Mouse (Mus musculus): ENCODE data around the gene Emc6. TPM values are rescaled to one million over a fixed set of nuclear protein-coding genes. Genes with fewer than 3 reads are reported as not detected.

Gene Emc6
- total RNA-seq, 2 experiments from 2014 or later, result 54.4 to 58.8 TPM

DNA sequence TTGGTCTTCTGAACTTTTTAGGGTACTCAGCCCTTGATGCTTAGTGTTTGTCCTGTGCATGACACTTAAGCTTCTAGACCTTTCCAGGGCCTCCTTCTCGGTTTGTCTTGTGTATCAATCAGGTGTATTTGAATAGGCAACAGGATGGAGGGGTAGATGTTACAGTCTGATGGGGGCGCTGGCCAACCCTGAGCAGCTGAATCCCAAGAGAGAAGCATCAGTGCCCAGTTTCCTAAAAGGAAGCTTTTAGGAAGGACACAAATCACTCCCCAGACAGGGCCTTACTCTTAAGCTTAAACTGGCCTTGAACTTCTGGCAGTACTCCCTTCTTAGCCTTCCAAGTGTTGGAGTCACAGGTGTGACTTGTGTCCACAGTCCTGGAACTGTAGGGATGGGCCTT, 1.1 kb upstream of the Emc6 start:
- no peak for DNase-seq (ENCODE audit: low spot score in 2 of 2)
- intact Hi-C loops (cut with DNase I), result loop anchor here (1.0 kb wide), 1 partner anchor 21 kb away; the partner anchor contains the start of genes Ctns and Shpk

- DNase-seq (ENCODE audit: low spot score in 2 of 2), result peak in 1 of 2 experiments; percentile 34
- intact Hi-C loops (cut with DNase I), result loop anchor here (1.0 kb wide), 1 partner anchor 22 kb away; the partner anchor contains the start of genes Ctns and Shpk
These were observed 655 bp upstream of the Emc6 start for GRCm38 (mm10) chr11:73177509-73177875.

- DNase-seq (ENCODE audit: low spot score in 2 of 2), result no peak
- intact Hi-C loops (cut with DNase I), result loop anchor here (1.0 kb wide), 1 partner anchor 1195 kb away; no protein-coding TSS in a partner anchor
These were observed 651 bp downstream of the Emc6 start for GRCm38 (mm10) chr11:73176186-73176585.

- intact Hi-C loops (cut with DNase I), result loop anchor here (1.0 kb wide), 1 partner anchor 1196 kb away; no protein-coding TSS in a partner anchor
- no peak for DNase-seq (ENCODE audit: low spot score in 2 of 2)
These were observed 1.2 kb downstream of the Emc6 start for GRCm38 (mm10) chr11:73175612-73176011.

- no peak for DNase-seq (ENCODE audit: low spot score in 2 of 2)
- intact Hi-C loops (cut with DNase I), result no loop called here
These were observed 4.7 kb downstream of the Emc6 start for GRCm38 (mm10) chr11:73172186-73172585.

DNA sequence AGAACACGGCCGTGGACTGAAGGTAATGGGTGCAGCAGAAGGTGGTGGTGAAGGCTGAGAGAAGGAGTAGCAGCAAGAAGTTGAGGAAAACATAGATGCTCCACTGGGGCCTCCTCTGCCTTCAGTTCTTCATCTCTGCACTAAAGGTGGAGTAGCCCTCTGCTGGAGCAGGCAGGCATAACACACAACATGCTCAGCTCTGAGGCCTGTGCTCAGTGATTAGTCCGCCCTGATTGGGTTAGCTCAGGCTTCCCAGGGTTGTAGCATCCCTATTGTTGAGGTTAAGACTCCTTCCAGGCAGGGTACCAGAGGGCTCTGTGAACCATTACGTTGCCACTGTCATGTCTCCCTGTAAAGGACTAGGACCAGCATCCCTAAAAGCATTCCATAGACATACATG, 7.6 kb downstream of the Emc6 start:
- peak; percentile 36 to 42 for DNase-seq (ENCODE audit: low spot score in 2 of 2)
- intact Hi-C loops (cut with DNase I), result no loop called here

DNA sequence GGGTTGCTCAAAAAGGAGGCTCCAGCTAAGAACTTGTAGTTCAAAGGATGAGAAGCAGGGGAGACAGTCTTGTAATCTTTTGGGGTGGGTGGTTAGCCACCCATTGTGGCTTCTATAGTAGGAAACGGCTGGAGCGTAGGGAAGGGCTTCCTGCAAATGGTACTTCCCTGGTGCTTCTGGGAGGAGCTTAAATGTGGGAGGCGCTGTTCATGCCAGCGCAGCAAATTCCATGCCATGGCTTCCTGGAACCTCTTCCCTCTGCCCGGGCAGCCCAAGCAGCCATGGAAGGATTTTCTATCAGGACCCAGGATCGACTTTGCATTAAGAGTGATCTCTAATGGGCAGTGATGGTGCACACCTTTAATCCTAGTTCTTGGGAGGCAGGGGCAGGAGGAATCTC, 8.3 kb downstream of the Emc6 start:
- DNase-seq (ENCODE audit: low spot score in 2 of 2), result no peak

DNA sequence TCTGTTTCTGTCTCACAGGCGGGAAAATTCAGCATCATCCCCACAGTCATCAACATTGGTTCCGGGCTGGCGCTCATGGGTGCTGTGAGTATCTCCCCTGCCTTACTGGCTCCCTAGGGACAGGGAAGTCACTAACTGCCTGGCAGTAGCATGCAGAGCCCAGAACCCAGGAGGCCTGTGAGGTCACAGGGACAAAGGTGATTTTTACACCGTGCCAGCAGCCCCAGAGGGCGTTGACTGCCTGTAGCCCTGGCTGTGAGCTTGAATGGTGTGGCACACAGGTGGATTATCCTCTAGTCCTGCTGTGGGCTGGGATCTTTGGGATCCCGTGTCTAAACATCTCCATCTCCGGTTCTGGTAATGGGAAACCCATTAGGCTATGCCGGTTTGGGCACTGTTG, 8.8 kb downstream of the Emc6 start:
- DNase-seq (ENCODE audit: low spot score in 2 of 2), result no peak
- intact Hi-C loops (cut with DNase I), result no loop called here

More for the DNA sequence above, 8.3 kb downstream of the Emc6 start:
- intact Hi-C loops (cut with DNase I), result no loop called here

DNA sequence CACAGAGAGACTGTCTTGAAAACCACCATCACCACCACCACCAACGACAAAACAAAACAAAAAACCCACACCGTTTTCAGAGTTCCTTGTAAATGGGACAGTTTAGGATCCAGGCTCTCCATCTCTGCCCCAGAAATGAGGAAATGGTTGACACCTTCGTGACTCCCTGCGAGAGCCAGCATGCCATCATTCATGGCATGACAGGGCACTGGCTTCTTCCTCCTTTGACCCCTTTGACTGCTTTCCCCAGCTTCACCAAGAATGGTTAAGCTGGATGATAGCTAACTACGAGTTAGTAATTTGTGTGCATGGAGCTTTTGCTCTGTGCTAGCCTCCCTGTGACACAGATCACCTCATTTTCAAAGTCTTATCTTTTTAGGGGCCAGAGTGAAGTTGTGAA, 14.6 kb downstream of the Emc6 start:
- intact Hi-C loops (cut with DNase I), result no loop called here
- DNase-seq (ENCODE audit: low spot score in 2 of 2), result no peak

DNA sequence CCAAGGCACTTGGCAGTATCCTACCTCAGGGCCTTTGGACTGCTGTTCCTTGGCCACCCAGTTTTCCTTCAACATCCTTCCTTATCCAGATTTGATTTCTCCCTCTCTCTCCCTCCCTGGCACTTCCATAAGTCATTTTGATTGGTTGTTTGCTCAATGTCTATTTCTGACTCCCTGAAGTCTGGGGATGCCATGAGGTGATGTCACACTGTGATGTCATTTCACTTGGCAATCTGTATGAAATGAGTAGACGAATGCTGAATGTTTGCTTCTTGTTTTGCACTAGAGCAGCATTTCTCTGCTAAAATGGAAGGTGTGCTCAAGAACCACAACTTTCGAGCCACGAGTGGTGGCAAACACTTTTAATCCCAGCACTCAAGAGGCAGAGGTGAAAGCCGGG, 15.2 kb downstream of the Emc6 start:
- intact Hi-C loops (cut with DNase I), result no loop called here
- no peak for DNase-seq (ENCODE audit: low spot score in 2 of 2)

DNA sequence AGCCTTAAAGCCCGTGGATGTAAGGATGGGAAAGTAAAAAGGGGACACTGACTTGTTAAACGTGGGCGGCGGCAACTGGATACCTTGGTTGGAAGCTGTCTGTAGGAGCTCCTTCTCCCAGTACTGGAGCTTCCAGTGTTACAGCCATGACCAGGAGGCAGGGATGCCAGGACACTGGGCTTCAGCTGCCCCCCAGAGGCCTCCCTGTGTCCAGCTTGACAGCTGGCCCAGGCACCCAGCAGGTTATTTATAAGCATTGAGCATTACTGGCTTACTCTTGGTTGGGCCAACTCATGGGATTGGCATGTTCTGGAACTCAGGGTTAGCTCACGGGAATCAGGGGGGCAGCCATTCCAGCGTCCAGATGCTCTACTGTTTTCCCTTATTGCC, 16.0 kb downstream of the Emc6 start:
- DNase-seq (ENCODE audit: low spot score in 2 of 2), result no peak
- intact Hi-C loops (cut with DNase I), result no loop called here

DNA sequence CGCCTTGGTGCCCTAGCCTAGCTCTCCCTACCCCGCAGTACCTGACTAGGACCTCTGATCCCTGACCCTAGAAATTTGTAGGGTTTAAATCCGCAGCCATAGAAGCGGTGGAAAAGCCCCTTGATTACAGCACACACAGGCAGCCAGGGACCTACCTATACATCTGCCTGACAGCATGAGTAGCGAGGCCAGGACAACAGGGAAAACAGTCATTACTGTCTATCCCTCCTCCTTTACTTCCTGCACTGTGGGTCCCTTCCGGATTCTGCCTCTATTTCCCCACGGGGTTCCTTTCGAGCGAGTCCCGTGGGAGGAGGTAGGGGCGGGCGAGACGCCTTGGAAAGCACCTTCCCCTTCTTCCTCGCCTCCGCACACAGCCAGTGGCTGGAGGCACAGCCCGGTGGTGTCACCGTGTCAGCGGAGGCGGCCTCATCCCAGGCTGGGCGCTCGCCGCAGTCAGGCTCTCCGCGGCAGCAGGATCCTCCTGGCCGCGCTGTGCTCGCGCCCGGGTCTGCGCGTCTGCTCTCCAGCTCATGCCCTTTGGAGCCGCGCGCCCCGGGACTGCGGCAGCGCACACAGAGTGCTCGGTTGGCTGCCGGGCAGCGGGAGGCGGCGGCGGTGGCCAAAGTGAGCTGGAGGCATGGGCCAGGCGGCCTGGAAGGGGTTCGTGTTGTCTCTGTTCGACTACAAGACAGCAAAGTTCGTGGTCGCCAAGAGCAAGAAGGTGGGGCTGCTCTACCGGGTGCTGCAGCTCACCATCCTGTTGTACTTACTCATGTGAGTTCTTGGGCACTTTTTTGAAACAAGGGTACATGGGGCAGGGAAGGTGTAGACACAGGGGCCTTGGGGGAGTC, 16.7 kb downstream of the Emc6 start, which contains the start of gene P2rx5:
Gene P2rx5, plus strand, starts transcription at position 465 of the 854 bp plus-strand sequence.
- peak; percentile 15 to 18 for DNase-seq (ENCODE audit: low spot score in 2 of 2)
- intact Hi-C loops (cut with DNase I), result no loop called here

- no peak for DNase-seq (ENCODE audit: low spot score in 2 of 2)
- intact Hi-C loops (cut with DNase I), result no loop called here
These were observed 21.8 kb downstream of the Emc6 start for GRCm38 (mm10) chr11:73155071-73155470.

- DNase-seq (ENCODE audit: low spot score in 2 of 2), result no peak
- intact Hi-C loops (cut with DNase I), result no loop called here
These were observed 28.6 kb downstream of the Emc6 start for GRCm38 (mm10) chr11:73148209-73148608.

DNA sequence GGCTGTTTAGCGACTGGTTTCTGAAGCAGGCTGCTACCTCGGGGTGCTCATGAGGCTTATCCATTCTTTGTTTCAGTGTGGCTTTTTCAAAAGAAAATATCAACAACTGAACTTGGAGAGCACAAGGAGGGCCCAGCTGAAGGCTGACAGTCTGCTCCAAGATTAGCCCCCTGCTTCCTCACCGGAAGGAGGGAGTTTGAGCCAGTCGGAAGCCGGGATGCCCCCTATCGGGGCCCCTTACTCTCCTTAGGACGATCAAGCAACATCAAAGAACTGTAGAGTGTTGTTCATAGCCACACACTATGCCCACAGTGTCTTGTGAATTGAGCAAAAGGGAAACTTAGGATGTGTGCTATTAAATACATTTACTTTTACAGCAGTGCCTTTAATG, 29.9 kb downstream of the Emc6 start:
- intact Hi-C loops (cut with DNase I), result no loop called here
- DNase-seq (ENCODE audit: low spot score in 2 of 2), result no peak

- no peak for DNase-seq (ENCODE audit: low spot score in 2 of 2)
- intact Hi-C loops (cut with DNase I), result no loop called here
These were observed 30.5 kb downstream of the Emc6 start for GRCm38 (mm10) chr11:73146026-73146974.

GRCm38 (mm10) chr11:73144261-73144681, 32.6 kb downstream of the Emc6 start:
- intact Hi-C loops (cut with DNase I), result no loop called here
- DNase-seq (ENCODE audit: low spot score in 2 of 2), result no peak

DNA sequence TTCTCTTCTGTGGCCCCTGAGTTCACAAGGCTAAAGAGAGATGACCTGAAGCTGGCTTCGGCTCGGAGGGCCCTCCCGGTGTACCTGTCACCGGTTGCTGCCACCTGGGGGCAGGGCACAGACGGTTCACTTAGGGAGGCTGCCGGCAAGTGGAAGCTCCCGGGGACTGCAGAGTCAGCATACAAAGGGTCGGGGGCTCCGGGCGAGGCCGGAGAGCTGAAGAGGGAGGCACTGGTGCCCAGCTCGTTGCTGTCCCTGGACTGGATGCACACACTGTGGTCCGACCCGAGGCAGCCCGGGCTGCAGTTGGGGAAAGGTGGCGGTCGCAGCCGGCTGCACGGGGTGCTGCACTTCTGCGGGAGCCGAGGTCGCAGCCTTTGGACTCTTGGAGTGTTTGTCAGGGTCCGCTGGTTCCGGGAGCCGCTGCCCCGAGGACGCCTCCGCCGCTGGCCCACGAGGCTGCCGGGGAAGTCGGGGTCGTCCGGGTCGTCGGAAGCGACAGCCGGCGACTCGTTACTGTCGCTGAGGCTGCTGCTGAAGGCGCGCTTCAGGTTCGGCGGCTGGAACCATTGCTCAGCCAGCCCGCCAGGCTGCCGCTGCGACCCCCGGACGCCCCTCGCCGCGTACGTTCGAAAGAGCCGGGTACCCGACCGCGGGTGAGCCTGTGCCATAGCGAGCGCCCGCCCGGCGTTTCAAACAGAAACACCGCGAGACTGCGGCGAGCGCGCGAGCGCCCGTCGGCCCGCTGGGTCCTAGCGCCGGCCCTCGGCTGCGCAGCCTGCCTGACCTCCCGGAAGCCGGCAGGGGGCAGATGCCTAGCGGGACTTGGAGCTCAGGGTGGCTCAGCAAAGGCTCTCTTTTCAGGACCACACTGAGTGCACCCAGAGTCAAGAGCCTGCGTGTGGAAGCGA, 39.0 kb downstream of the Emc6 start, which contains the start of gene Haspin:
Gene Haspin, minus strand, starts transcription at position 704 of the 911 bp plus-strand sequence.
- DNase-seq (ENCODE audit: low spot score in 2 of 2), result peak; percentile 85 to 88
- intact Hi-C loops (cut with DNase I), result loop anchor here (2.0 kb wide), 1 partner anchor 1235 kb away; no protein-coding TSS in a partner anchor

GRCm38 (mm10) chr11:73137116-73137515, 39.7 kb downstream of the Emc6 start:
- intact Hi-C loops (cut with DNase I), result no loop called here
- no peak for DNase-seq (ENCODE audit: low spot score in 2 of 2)

All from left cerebral cortex, postnatal 36 days (tissue).